Mouse (Mus musculus): ENCODE results near the gene Itpr1.

Gene Itpr1

DNA sequence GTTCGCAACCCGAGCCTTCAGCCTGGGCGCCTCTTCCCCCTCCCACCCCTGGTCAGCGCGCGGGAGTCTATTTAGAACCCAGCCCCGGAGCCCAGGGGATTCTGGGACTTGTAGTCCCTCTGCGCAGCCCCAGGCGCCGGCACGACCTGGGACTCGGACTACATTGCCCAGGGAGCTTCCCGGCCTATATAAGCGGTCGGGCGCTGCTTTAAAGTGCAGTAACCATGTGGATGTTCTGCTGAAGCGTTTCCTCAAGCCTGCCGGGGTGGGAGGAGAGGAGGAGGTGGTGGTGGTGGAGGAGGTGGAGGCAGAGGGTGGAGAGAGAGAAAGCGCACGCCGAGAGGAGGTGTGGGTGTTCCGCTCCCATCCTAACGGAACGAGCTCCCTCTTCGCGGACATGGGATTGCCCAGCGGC, at the start of gene Itpr1:
TSS of gene Itpr1 (plus strand) at position 216 of the 415 bp plus-strand sequence.
- peak; percentile 98 for DNase-seq (ENCODE audit: low read depth, low spot score)

DNA sequence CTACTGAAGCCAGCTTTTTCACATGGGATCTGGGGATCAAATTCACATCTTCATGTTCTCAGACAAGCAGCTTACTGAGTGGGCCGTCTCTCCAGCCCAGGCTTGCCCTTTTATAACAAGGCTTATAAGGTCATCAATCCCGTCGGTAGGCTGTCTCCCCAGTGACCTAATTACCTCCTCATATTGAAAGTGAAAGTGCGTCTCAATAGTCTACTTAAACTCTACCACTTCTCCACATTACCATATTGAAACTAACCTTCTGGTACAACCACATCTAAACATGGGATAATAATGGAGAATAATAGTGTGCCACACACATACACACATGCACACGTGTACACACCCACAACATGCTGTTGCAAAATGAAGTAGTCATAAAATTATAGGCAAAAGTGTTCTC, 48.0 kb upstream of the Itpr1 start:
- peak; percentile 86 for DNase-seq (ENCODE audit: low read depth, low spot score)

DNA sequence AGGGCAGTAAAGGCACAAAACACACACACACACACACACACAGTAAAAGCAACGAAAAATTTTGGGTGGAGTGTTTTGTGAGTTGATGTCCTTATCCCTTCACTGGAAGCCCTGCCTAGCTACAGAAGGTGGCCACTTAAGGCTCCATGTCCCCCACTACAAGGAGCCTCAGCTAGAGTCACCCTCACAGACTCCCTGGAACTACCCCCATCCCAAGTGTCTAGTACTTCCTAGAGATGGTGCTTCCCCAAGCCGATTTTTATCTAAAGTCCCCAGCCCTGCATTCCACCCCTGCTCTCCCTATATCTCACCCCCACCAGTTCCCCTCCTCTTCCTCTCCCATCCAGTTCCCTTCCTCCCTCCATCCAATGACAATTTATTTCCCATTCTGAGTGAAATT, 47.3 kb upstream of the Itpr1 start:
- DNase-seq (ENCODE audit: low read depth, low spot score), result no peak

DNA sequence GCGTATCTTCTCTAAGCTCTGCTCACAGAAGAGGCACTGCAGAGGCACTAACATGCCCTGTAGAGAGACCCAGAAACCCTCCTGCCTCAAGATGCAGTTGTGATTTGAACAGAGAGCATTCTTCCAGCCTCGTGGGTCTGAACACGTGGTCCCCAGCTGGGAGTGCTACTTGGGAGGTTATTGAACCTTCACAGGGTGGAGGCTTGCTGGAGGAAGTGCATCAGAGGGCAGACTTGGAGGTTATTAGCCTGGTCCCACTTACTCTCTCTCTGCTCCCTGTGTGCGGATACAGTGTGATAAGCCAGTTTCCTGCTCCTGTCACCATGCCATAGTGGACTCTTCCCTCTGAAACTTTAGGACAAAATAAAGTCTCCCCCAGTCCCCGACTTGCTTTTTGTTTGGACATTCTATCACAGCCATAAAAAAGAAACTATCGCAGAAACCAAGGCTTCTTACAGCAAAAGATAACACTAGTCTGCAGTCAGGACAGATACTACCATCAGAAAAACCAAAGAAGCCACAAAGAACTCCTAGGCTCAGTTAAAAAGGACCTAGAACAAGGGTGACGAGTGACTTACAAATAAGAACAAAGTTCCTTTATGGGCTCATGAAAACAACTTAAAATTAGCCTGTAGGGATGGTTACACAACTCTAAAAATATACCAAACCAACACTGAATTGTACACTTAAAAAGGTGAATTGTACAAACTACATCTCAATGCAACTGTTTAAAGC, 44.8 kb upstream of the Itpr1 start:
- peak; percentile 65 for DNase-seq (ENCODE audit: low read depth, low spot score)

DNA sequence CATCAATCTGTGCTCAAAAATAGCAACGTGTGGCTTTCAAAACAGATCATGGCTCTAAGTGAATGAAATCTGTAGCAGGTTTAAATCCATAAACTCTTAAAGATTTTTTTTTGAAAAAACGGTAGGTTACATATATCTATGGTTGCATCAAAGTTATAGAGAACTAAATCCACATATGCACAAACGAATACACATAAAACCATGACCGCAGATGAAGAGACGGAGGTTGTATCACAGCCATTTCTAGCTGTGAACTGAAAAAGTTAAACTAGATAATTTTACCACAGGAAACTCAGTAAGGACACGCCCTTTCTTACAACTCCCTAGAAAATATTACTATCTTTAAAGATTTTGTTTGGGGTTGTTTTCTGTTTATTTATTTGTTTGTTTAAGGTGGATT, 44.2 kb upstream of the Itpr1 start:
- DNase-seq (ENCODE audit: low read depth, low spot score), result peak; percentile 80

DNA sequence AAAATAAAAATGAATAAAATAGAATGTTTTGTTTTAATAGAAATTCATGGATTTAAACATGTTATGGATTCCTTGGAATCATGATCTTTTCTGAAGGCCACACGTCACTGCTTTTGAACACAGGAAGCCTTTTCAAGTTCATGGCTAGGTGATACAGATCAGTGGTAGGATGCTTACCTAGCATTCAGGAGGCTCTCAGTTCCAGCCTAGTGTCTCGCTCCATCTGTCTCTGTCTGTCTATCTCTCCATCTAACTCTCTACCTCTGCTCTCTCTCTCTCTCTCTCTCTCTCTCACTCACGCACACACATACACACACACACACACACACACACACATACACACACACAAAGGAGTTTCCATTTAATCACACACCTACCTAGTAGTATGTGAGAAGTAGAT, 43.4 kb upstream of the Itpr1 start:
- DNase-seq (ENCODE audit: low read depth, low spot score), result peak; percentile 83

DNA sequence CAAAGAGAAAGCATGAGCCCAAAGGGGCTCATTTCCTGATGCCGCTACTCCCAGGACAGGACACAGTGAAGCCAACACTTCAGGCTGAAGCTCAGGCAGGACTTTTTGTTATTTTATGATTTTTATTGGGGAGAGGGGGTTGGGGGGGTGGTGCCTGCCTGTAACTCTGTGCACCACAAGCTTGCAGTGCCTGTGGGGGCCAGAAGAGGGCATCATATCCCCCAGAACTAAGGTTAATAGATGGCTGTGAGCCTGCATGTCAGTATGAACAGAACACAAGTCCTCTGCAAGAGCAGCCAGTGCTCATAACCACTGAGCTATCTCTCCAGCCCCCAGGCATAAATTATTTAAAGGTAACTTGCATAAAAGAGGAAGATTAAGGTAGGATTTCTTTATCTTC, 40.7 kb upstream of the Itpr1 start:
- DNase-seq (ENCODE audit: low read depth, low spot score), result no peak

DNA sequence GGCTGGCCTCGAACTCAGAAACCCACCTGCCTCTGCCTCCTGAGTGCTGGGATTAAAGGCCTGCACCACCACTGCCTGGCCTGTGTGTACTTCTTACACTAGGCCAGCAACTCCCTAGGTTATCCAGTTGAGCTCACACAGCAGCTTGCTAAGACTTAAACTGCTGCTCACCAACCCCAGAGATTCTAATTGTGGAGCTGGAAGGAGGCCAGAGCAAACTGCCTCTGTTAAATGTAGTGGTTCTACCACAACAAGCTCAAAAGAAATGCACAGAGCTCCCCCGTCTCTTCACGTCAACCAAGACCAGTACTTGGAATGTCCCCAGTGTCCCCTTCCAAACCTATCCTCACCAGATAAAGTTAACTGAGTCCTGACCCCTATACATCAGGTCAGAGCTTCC, 38.7 kb upstream of the Itpr1 start:
- no peak for DNase-seq (ENCODE audit: low read depth, low spot score)

DNA sequence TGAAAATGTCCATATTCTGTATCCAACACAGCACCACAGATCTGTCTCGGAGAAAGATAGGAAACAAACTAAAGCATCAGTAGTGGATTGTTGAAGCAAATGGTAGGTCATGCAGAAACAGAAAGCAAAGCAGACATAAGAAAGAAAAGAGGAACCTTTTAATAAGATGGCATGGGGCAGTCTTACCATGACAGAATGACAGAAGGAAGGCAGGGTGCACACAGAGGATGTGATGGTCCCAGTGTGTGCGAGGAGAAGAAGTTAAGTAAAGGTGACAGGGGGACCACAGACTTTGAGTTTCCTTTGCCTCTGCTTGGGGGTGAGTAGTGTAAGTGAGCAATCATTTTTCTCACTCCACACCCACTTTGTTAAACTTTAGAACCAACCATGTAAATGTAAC, 33.8 kb upstream of the Itpr1 start:
- DNase-seq (ENCODE audit: low read depth, low spot score), result no peak

DNA sequence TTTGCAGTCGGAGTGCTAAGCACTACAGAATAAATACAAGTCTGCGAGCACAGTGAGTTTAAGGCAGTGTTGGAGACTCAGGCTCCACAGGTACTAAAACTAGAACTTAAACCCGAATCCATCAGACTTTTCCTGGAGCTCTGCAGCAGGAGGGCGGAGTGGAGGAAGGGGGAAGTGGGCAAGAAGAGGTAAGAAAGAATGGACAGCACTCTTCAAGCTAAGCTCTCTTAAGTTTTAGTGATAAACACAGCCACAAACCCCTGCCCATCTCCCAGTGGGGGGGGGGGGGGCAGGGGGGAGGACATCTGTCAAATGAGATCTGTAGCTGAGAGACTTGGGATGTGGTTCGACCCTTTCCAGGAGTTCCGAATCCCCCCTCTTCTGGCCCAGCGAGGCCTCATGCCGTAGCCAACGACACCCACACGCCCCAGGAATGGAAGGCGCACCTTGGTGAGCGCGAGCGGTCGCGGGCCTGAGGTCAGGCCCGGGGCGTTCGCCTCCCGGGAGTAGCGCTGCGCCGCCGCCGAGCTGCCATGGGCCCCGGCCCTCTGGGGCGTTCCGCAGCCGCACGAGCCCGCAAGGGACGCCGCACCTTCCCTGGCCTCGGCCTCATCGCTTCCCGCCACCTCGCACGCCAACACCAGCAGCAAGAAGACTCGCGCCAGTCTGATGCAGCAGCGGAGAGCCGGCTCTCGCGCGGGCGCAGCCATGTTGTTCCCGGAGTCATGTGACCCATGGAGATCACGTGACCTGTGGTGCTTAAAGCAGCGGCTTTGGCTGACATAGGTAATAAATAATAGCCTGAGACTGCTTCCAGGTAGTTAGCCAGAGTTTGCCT, 27.8 kb upstream of the Itpr1 start, which contains the start of gene Sumf1:
TSS of gene Sumf1 (minus strand) at position 736 of the 838 bp plus-strand sequence.
- peak; percentile 90 for DNase-seq (ENCODE audit: low read depth, low spot score)

DNA sequence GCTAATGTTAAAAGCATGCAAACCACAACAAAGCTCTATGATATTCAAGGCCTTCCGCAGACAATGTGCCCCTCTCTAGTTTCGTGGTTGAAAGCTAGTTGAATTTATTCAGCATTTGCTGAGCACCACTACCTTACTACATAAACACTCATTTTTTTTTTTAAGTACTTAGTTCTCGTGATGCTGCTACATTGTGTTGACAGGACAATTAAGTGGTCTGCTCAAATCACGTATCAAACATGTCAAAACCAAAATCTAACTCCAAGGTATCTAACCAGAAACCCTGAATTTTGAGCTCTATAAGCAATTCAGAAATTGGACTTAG, 27.2 kb upstream of the Itpr1 start:
- no peak for DNase-seq (ENCODE audit: low read depth, low spot score)

DNA sequence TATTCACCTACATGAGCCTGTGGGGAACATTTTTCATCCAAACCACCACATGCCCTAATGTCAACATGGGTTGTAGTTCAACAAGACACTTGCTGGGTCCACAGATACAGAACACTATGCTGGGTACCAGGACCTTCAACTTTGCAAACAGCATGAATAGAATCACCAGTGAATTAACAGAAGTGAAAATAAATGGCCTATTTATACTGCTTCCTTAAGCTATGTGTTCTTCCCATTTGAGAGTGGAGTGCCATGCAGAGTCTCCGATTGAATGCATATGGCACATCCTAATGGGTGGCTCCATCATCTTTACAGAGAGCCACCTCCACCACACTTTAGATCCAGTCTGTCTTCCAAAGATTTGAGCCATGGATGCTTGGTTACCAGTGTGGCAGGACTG, 22.2 kb upstream of the Itpr1 start:
- DNase-seq (ENCODE audit: low read depth, low spot score), result no peak

DNA sequence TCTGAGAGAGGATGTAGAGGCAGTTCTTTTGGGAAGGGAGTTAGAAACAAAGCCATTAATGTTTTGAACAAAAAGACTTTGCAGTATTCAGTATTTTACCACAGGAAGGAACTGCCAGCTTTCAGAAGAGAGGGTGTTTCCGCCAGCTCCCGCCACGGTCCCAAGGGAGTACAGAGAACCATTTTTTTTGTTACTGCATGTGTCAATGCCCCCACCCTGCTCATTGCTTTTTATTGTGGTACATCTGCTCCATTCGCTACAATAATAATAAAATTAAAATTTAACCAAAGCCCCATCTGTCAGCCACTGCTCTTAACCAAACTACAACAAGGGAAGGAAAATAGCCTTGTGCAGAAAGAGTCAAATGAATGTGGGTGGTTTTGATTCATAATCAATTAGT, 20.3 kb upstream of the Itpr1 start:
- no peak for DNase-seq (ENCODE audit: low read depth, low spot score)

DNA sequence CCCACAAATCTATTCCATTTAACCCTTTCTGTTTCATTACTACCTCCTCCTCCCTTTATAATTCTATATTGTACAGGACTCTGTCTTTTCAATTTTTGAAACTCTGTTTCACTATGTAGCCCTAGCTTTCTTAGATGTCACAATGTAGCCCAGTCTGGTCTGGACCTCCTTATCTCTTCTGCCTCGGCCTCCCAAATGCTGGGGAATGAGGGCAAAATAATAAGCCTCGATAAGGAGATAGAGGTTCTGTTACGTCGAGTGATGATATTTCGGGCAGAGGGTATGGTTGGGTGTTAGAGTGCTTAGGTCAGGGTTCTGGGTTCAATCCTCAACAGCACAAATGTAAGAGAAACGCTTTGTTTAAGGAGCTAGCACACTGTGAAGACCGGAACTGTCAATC, 16.2 kb upstream of the Itpr1 start:
- no peak for DNase-seq (ENCODE audit: low read depth, low spot score)

DNA sequence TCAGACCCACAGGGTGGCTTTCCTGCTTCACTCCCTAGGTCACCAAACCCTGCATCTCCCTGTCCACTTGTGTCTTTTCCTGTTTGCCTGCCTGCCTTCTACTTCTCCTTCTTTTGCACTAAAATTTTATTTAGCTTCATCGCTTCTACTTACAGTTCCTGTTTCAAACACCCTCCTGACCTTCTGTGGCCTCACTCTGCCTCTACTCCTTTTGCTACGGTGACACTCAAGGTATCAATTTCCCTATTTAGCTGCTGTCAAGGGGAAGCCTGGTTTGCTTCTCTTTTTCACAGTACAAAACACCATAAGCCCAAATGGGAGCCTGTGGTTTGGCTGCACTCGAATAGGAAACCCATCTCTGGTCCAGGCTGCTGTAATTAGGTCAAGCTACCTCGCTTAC, 15.8 kb upstream of the Itpr1 start:
- no peak for DNase-seq (ENCODE audit: low read depth, low spot score)

DNA sequence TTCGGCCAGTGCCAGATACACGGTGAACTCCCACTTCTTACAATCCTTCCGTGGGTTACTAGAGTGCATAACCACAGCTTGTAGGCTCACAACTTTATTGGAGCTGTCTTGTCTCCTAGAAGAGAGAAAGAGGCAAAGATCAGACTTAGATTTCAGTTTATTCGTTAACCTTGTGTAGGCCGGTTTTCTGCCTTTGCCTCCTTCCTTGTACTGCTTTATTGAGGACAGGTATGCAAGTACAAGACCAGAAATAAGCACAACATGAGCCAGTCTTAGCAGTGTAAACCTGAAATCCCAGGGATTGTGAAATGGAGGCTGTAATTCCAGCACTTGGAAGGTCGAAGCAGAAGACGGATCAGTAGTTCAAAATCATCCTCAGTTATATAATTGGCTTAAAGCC, 14.6 kb upstream of the Itpr1 start:
- no peak for DNase-seq (ENCODE audit: low read depth, low spot score)

DNA sequence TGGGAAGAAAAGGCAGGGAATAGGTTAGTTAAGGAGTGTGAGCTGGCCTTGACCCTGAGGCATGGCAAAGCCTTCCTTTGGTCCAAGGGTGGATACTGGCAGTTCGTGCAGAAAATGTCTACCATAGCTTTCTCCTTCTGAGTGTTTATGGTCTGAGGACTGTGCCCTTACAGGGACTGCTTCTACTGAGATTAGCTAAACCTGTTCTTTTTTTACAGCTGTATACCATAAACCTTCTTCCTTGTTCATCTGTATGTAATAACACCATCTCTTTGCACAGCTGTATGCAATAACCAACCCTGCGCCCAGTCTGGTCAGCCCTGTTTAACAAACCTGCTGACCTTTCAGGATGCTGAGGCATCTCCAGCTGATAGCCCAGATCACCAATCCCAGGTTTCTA, 8.6 kb upstream of the Itpr1 start:
- no peak for DNase-seq (ENCODE audit: low read depth, low spot score)

DNA sequence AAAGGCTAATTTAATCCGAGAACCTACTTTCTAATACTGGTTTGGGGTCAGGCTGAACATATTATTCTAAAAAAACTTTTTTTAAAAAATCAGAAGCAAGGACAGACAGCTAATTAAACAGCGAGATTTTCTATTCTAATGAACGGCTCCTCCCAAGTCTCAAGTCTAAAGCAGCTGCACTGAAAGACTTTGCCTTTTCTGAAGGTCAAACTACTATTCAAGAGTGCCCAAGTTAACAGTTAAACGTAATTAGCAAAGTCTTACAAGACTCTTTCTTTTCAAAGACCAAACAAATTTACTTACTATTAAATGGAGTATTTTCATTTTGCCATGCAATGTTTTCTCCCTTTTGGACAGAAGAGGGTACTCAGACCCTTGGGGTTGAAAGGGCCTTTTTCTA, 6.8 kb upstream of the Itpr1 start:
- DNase-seq (ENCODE audit: low read depth, low spot score), result no peak

DNA sequence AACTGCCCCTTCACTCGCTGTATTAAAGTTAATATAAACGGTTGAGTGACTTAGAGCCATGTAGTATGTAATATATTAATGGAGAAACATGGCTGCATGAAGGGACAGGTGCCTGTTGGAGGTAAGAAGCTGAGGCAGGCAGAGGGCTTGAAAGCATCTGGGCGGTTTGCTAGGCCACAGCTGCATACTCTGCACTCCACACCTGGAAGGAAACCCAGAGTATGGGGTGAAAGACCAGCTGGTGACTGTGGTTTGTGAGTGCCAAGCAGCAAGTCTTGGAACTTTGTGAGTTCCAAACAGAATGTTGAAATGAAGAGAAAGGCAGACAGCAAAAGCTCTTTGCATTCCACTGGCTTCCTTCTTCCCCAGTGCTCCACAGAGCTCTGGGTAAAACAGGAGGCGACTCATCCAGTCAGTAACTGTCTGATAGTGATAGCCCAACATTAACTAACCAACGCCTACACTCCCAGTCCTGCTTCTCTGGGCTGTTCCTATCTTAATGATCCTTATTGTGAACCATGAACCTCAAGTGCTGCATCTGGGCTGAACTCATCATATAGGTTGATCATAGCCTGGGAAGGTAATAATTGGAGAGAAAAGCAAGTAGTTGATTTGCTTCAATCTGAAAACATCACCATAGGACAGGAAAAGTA, 5.9 kb upstream of the Itpr1 start:
- DNase-seq (ENCODE audit: low read depth, low spot score), result no peak

DNA sequence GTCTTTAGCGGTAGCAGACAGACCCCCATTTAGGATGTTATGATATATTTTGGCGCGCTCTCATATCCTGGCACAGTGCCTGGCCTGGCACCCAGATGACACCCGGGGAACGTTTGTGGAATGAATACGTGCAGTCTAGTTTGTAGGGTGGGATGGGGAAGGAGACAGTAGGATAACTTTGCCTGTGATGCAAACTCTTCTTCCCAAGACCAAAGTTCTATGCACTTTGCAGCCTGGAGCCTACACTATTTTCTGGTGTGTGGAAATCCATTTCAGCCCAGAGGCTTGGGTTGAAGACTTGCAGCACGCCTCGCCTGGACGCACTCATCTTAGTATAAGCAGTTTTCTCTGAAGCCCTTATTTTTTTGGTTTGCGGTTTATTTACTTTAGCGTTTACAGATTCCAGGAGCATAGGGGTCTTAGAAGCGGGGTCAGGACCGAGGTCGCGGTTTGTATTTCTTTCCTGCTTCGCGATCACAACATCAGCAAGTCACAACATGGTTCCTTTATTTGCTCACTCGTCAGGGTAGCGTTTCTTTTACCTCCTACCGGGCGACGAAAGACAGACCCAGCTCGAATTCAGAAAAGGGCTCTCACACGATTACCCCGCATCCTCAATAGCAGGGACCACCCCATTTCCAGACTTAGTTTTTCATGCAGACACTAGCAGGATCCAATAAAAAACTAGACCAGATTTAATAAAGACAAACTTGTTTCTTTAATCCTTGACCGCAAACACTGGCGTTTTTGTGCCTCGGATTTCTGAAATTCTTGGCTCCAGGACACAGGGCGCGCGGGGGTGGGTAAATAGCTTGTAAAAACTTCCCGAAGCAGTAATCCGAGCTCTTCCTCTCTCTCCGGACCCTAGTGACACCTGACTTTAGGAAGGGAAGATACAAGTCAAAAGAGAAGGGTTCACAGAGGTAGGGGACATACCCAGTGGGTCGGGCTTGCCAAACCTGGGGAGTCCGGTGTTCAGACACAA, 708 bp upstream of the Itpr1 start:
- DNase-seq (ENCODE audit: low read depth, low spot score), result peak; percentile 37

DNA sequence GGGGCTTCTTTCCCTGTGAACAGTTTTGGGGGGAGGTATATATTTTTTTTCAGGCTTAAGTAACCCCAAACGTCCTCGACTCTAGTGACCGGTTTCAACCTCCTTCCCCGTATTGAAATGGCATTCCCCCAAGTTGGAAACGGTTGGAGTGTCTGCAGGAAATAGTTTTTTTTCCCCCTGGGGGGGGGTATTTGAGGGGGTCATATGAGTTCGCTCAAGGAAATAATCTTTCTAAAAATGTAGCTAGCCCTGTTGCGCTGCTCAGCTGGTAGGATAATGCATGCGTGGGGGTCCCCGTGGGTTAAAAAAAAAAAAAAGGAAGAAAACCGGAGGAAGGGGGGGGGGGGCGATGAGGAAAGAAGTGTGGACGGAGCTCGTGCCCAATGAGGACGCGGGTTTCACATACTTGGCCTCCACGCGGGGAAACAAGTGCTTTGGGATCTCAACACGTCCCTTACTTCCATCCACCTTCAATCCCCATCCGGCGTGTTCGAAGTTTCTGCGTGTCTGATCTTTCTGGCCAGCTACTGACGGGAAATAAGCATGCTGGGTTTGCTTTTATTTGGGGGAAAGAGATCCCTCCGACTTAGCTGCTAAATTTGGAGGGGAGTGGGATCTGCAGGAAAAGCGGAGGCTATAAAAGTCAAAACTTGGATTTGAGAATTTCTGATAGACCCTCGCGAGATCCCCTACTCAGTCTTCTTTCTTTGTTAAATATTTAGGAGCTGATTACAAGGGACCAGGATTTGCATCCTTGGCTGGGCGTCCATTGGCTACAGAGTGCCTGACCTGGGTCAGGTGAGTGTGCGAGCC, 791 bp downstream of the Itpr1 start:
- peak; percentile 37 for DNase-seq (ENCODE audit: low read depth, low spot score)
